ENCODE assay signal across 11 mouse cellular contexts in the genomic region with DNA sequence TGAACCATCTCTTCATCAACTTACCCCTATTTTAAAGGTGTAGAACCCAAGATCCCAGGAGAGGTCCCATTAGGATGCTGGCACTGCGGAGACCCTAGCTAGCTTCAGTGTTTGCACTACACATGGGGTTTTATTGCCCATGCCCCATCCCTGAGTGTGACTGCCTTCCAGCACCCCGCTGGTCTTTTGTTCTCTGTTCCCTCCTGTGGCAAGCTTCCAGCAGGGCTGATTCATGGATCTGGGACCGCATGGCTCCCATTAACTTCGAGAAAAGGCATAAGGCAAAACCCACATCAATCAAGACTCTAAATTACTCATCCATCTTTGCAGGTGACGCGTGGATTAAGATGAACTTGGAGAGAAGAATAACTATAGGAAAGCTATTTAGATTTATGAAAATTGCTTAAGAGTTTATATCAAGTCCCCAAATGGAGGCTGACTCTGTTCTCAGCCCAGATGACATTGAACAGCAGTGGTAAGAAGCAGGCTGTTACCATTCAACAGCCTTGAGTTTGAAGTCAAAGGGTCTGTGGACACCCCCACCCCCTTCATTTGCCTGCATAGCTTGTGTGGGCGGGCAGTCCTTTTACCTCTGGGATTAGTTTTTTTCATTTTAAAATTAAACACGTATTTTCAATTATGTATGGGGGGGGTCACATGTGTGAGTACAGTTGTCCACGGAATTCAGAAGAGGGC.
DNase-seq lines count a peak whose midpoint lies in the region; ATAC-seq lines count a peak whose summit lies in the region.
"Had no signal": no experiment of that assay in that cellular context is flagged by ENCODE, and none has a peak within 500 bp of the region (broad histone marks: within the 10 kb centered on the region; RNA-seq: fewer than 3 reads in every experiment).

No protein-coding gene starts in this region.

- ATAC-seq in forebrain, embryonic 14.5 days, result peak; percentile 60
- 0 out of 2 replicates have a peak, but pooled peaks have one; percentile 47 for ATAC-seq in hindbrain, embryonic 15.5 days (ENCODE audit: low FRiP score, low read depth)
- ATAC-seq in megakaryocyte-erythroid progenitor cell, adult 5-6 weeks (replicated peaks; ENCODE audit: low FRiP score, low TSS enrichment, poor library complexity, severe bottlenecking), result no peak

- no peaks in the 10 kb centered on the region for H3K4me1 ChIP-seq in forebrain, embryonic 14.5 days (ENCODE audit: control insufficient read depth, insufficient read depth, low read length)
- H3K4me1 ChIP-seq in forebrain, embryonic 10.5 days, result peaks cover 4% of the 10 kb centered on the region
- H3K4me1 ChIP-seq in hindbrain, embryonic 15.5 days (replicated peaks), result peaks cover 10% of the 10 kb centered on the region; the same call in 1 of the 2 replicates
- H3K4me1 ChIP-seq: liver, embryonic 15.5 days; midbrain, embryonic 12.5 days had no signal

- peak; percentile 74 for DNase-seq in forebrain, embryonic 14.5 days (ENCODE audit: low spot score)
- DNase-seq in forebrain, embryonic 10.5 days (ENCODE audit: extremely low spot score, low spot score), result no peak
- peak; percentile 15 for DNase-seq in right cerebral cortex, adult 18-20 months
- no peak for DNase-seq in right cerebral cortex, postnatal 36 days (ENCODE audit: low spot score in 2 of 2)
- DNase-seq in right cerebral cortex, postnatal 4 days, result peak; percentile 10
- no peak for DNase-seq in lung, postnatal 25 days (ENCODE audit: low spot score)
- DNase-seq: thymus, postnatal 36 days had no signal

- H3K4me2 ChIP-seq in forebrain, embryonic 14.5 days (ENCODE audit: low read length), result no peak overlapping the region
- H3K4me2 ChIP-seq in hindbrain, embryonic 15.5 days, result no peak overlapping the region
- H3K4me2 ChIP-seq: liver, embryonic 15.5 days; midbrain, embryonic 12.5 days had no signal

- H3K4me3 ChIP-seq in forebrain, embryonic 14.5 days (ENCODE audit: low read depth, low read length), result no peak overlapping the region
- no peak overlapping the region for H3K4me3 ChIP-seq in forebrain, embryonic 10.5 days
- H3K4me3 ChIP-seq in hindbrain, embryonic 15.5 days, result no peak overlapping the region
- H3K4me3 ChIP-seq: liver, embryonic 15.5 days; midbrain, embryonic 12.5 days had no signal

- WGBS in forebrain, embryonic 14.5 days, result 36% methylated on average over 9 of the region's 9 CpGs
- 68% methylated on average over 9 of the region's 9 CpGs for WGBS in forebrain, embryonic 10.5 days
- 38% methylated on average over 9 of the region's 9 CpGs for WGBS in hindbrain, embryonic 15.5 days

- H3K36me3 ChIP-seq in forebrain, embryonic 14.5 days (ENCODE audit: control insufficient read depth, insufficient read depth, low read length), result no peaks in the 10 kb centered on the region
- no peaks in the 10 kb centered on the region for H3K36me3 ChIP-seq in forebrain, embryonic 10.5 days (replicated peaks)
- H3K36me3 ChIP-seq in hindbrain, embryonic 15.5 days, result no peaks in the 10 kb centered on the region
- H3K36me3 ChIP-seq: liver, embryonic 15.5 days; midbrain, embryonic 12.5 days had no signal

- no peaks in the 10 kb centered on the region for H3K9me3 ChIP-seq in forebrain, embryonic 14.5 days (replicated peaks; ENCODE audit: control insufficient read depth, low read length)
- H3K9me3 ChIP-seq in forebrain, embryonic 10.5 days, result no peaks in the 10 kb centered on the region
- H3K9me3 ChIP-seq in hindbrain, embryonic 15.5 days, result no peaks in the 10 kb centered on the region
- H3K9me3 ChIP-seq: liver, embryonic 15.5 days; midbrain, embryonic 12.5 days had no signal

- H3K27me3 ChIP-seq in forebrain, embryonic 14.5 days (replicated peaks; ENCODE audit: control insufficient read depth, insufficient read depth, low read length), result no peaks in the 10 kb centered on the region
- no peaks in the 10 kb centered on the region for H3K27me3 ChIP-seq in forebrain, embryonic 10.5 days (ENCODE audit: poor library complexity, severe bottlenecking)
- H3K27me3 ChIP-seq in hindbrain, embryonic 15.5 days, result no peaks in the 10 kb centered on the region
- H3K27me3 ChIP-seq: liver, embryonic 15.5 days; midbrain, embryonic 12.5 days had no signal

- no peak overlapping the region for H3K27ac ChIP-seq in forebrain, embryonic 14.5 days (ENCODE audit: low read depth, low read length)
- H3K27ac ChIP-seq in forebrain, embryonic 10.5 days, result no peak overlapping the region
- H3K27ac ChIP-seq in hindbrain, embryonic 15.5 days (replicated peaks), result no peak overlapping the region
- H3K27ac ChIP-seq: liver, embryonic 15.5 days; midbrain, embryonic 12.5 days had no signal

- no peak overlapping the region for H3K9ac ChIP-seq in forebrain, embryonic 14.5 days (ENCODE audit: low read length)
- no peak overlapping the region for H3K9ac ChIP-seq in hindbrain, embryonic 15.5 days
- H3K9ac ChIP-seq: liver, embryonic 15.5 days; midbrain, embryonic 12.5 days had no signal

Comparison
In these comparisons a context has a peak if more than half of its experiments do, and no peak if none do; other contexts are left out.
1. DNase-seq: peak in forebrain, embryonic 14.5 days (single experiment), right cerebral cortex, adult 18-20 months (single experiment) and right cerebral cortex, postnatal 4 days (single experiment); none in forebrain, embryonic 10.5 days (single experiment), right cerebral cortex, postnatal 36 days (0 of 2) and lung, postnatal 25 days (single experiment).